ENCODE assay signal across 10 mouse cellular contexts in the genomic region with DNA sequence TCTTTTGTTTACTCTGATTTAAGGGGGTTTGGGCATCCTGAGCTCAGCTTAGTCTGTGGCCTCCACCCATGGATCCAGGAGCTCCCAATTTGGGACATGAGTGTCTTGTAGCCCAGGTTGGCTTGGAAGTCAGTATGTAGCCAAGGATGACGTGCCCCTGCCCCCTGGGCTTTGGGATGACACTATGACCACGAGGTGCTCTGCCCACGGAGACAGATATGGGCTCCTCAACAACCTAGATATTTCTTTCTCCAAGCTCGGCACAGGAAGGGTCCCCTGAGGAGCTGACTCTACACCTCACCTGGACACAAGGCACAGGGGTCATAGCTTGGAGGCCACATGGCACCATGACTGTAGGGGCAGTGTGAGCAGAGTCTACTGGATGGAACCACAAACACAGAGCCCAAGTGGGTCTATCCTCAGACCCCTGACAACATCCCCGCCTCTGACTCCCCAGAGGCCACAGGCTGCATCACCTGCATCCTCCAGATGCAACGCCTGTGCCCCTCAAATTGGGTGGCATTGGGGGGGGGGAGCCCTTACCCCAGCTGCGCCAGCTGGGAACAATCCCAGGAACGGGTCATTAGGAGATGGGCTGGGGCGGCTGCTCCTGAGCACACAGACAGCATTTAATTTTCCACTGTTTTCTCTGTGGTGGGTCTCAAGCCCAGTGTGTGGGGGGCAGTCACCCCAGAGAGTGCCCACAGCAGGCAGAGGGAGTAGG. TPM values are rescaled to one million over a fixed set of nuclear protein-coding genes. Genes with fewer than 3 reads are reported as not detected.
DNase-seq lines count a peak whose midpoint lies in the region; ATAC-seq lines count a peak whose summit lies in the region.
"Had no signal": no experiment of that assay in that cellular context is flagged by ENCODE, and none has a peak within 500 bp of the region (broad histone marks: within the 10 kb centered on the region; RNA-seq: fewer than 3 reads in every experiment).

No protein-coding gene starts in this region.

- H3K9me3 ChIP-seq in heart, embryonic 10.5 days = no peaks in the 10 kb centered on the region
- no peaks in the 10 kb centered on the region for H3K9me3 ChIP-seq in heart, embryonic 11.5 days (replicated peaks; ENCODE audit: control insufficient read depth, low read length)
- H3K9me3 ChIP-seq: intestine, embryonic 15.5 days had no signal

- no peak overlapping the region for H3K4me3 ChIP-seq in heart, embryonic 10.5 days
- H3K4me3 ChIP-seq in heart, embryonic 11.5 days (ENCODE audit: low read depth, low read length) = no peak overlapping the region
- H3K4me3 ChIP-seq: heart, adult 2 months; intestine, embryonic 15.5 days had no signal

- 49% methylated on average over 9 of the region's 9 CpGs for WGBS in heart, embryonic 10.5 days
- WGBS in heart, embryonic 11.5 days (ENCODE audit: insufficient replicate concordance) = 57% methylated on average over 9 of the region's 9 CpGs

- H3K4me2 ChIP-seq in heart, embryonic 11.5 days = no peak overlapping the region
- H3K4me2 ChIP-seq: intestine, embryonic 15.5 days had no signal

- ATAC-seq in heart, embryonic 11.5 days (replicated peaks; ENCODE audit: insufficient number of reproducible peaks, low FRiP score, low TSS enrichment) = no peak

- H3K27ac ChIP-seq in heart, embryonic 10.5 days = no peak overlapping the region
- no peak overlapping the region for H3K27ac ChIP-seq in heart, embryonic 11.5 days (ENCODE audit: low read depth, low read length)
- H3K27ac ChIP-seq: heart, adult 2 months; intestine, embryonic 15.5 days had no signal

- H3K36me3 ChIP-seq in heart, embryonic 10.5 days = no peaks in the 10 kb centered on the region
- no peaks in the 10 kb centered on the region for H3K36me3 ChIP-seq in heart, embryonic 11.5 days (ENCODE audit: control insufficient read depth, insufficient read depth, low read length)
- H3K36me3 ChIP-seq: intestine, embryonic 15.5 days had no signal

- peaks cover 53% of the 10 kb centered on the region for H3K27me3 ChIP-seq in heart, embryonic 10.5 days (ENCODE audit: insufficient read depth, poor library complexity, severe bottlenecking)
- H3K27me3 ChIP-seq in heart, embryonic 11.5 days (ENCODE audit: control insufficient read depth, insufficient read depth, low read length) = peaks cover 60% of the 10 kb centered on the region

- peaks cover 12% of the 10 kb centered on the region for H3K4me1 ChIP-seq in heart, embryonic 10.5 days
- H3K4me1 ChIP-seq in heart, embryonic 11.5 days (ENCODE audit: control insufficient read depth, insufficient read depth, low read length) = no peaks in the 10 kb centered on the region

- DNase-seq in cerebellum, adult 11-12 months = peak; percentile 20
- no peak for DNase-seq in cerebellum, adult 11 months
- peak; percentile 72 for DNase-seq in heart, embryonic 10.5 days (ENCODE audit: low spot score)
- peak; percentile 5 for DNase-seq in kidney, postnatal 10 days
- DNase-seq in kidney, adult 18-20 months = no peak
- DNase-seq in thymus, postnatal 4 days = peak; percentile 5
- DNase-seq in thymus, postnatal 0 days (ENCODE audit: low spot score) = no peak

- no peak overlapping the region for H3K9ac ChIP-seq in heart, embryonic 11.5 days (ENCODE audit: low read depth, low read length)
- H3K9ac ChIP-seq: intestine, embryonic 15.5 days had no signal

RNA-seq across cellular contexts. Expression of gene Nfic, which starts 4.6 kb away (rescaled TPM):
- 23.0 and 24.3 TPM in 2 replicates for polyA plus RNA-seq in heart, embryonic 10.5 days (2016; fragmentation: Nextera tagmentation; extraction: Ambion mirVana)
- 28.1 and 29.8 TPM in 2 replicates for polyA plus RNA-seq in heart, embryonic 11.5 days (2014; fragmentation: Nextera tagmentation; extraction: Ambion mirVana)
- polyA plus RNA-seq in thymus, postnatal 0 days (2015; fragmentation: Nextera tagmentation; extraction: Ambion mirVana) = 21.5 and 21.9 TPM in 2 replicates

RNA-seq across cellular contexts. Expression of gene Celf5, which starts 31.7 kb away (rescaled TPM):
- polyA plus RNA-seq in heart, embryonic 10.5 days (2016; fragmentation: Nextera tagmentation; extraction: Ambion mirVana) = 0.10 and 0.18 TPM in 2 replicates
- polyA plus RNA-seq in heart, embryonic 11.5 days (2014; fragmentation: Nextera tagmentation; extraction: Ambion mirVana) = 0.19 and 0.31 TPM in 2 replicates
- 0.04 and 0.25 TPM in 2 replicates for polyA plus RNA-seq in thymus, postnatal 0 days (2015; fragmentation: Nextera tagmentation; extraction: Ambion mirVana)

RNA-seq across cellular contexts. Expression of gene Ncln, which starts 45.4 kb away (rescaled TPM):
- 75.3 and 86.1 TPM in 2 replicates for polyA plus RNA-seq in heart, embryonic 10.5 days (2016; fragmentation: Nextera tagmentation; extraction: Ambion mirVana)
- 40.9 and 49.0 TPM in 2 replicates for polyA plus RNA-seq in heart, embryonic 11.5 days (2014; fragmentation: Nextera tagmentation; extraction: Ambion mirVana)
- 39.4 and 45.5 TPM in 2 replicates for polyA plus RNA-seq in thymus, postnatal 0 days (2015; fragmentation: Nextera tagmentation; extraction: Ambion mirVana)

RNA-seq across cellular contexts. Expression of gene S1pr4, which starts 49.1 kb away (rescaled TPM):
- 0.46 and 0.83 TPM in 2 replicates for polyA plus RNA-seq in heart, embryonic 10.5 days (2016; fragmentation: Nextera tagmentation; extraction: Ambion mirVana)
- polyA plus RNA-seq in heart, embryonic 11.5 days (2014; fragmentation: Nextera tagmentation; extraction: Ambion mirVana) = 0.56 and 0.79 TPM in 2 replicates
- 22.2 and 25.6 TPM in 2 replicates for polyA plus RNA-seq in thymus, postnatal 0 days (2015; fragmentation: Nextera tagmentation; extraction: Ambion mirVana)

RNA-seq across cellular contexts. Expression of gene Smim24, which starts 58.0 kb away (rescaled TPM):
- 3.4 and 4.0 TPM in 2 replicates for polyA plus RNA-seq in heart, embryonic 10.5 days (2016; fragmentation: Nextera tagmentation; extraction: Ambion mirVana)
- 4.2 and 5.8 TPM in 2 replicates for polyA plus RNA-seq in heart, embryonic 11.5 days (2014; fragmentation: Nextera tagmentation; extraction: Ambion mirVana)
- 12.5 and 14.0 TPM in 2 replicates for polyA plus RNA-seq in thymus, postnatal 0 days (2015; fragmentation: Nextera tagmentation; extraction: Ambion mirVana)

Comparison
In these comparisons a context has a peak if more than half of its experiments do, and no peak if none do; other contexts are left out.
1. DNase-seq: peak in cerebellum, adult 11-12 months (single experiment), heart, embryonic 10.5 days (single experiment), kidney, postnatal 10 days (single experiment) and thymus, postnatal 4 days (single experiment); none in cerebellum, adult 11 months (single experiment), kidney, adult 18-20 months (single experiment) and thymus, postnatal 0 days (single experiment).